Mouse (Mus musculus) hindbrain, embryonic 16.5 days (tissue): ENCODE data around the gene Acss2. TPM values are rescaled to one million over a fixed set of nuclear protein-coding genes. Genes with fewer than 3 reads are reported as not detected.

Experiments used
- ATAC-seq: fragments of 200-750 bp; cut with Nextera tagmentation; 2 replicates; pipeline ENCODE4 v1.8.0; 2017; ENCODE audit warnings: moderate TSS enrichment, moderate library complexity
- H3K27ac ChIP-seq: fragments of 300-500 bp; sonication (generic); 2 replicates; pipeline ENCODE4 v1.5.1; 2014; ENCODE audit warnings: low read depth, mild to moderate bottlenecking, control low read depth, low read length, moderate library complexity
- H3K27me3 ChIP-seq: fragments of 300-500 bp; sonication (generic); replicated peaks from 2 replicates; pipeline ENCODE4 v1.6.1; 2014; ENCODE audit warnings: low read length; ENCODE audit not compliant: control insufficient read depth, insufficient read depth
- H3K36me3 ChIP-seq: fragments of 300-500 bp; sonication (generic); 2 replicates; pipeline ENCODE4 v1.6.1; 2014; ENCODE audit warnings: mild to moderate bottlenecking, low read length, moderate library complexity, mixed read lengths; ENCODE audit not compliant: control insufficient read depth, insufficient read depth
- H3K4me1 ChIP-seq: fragments of 300-500 bp; sonication (generic); 2 replicates; pipeline ENCODE4 v1.6.1; 2014; ENCODE audit warnings: low read depth, low read length; ENCODE audit not compliant: control insufficient read depth, insufficient read depth
- H3K4me2 ChIP-seq: fragments of 300-500 bp; sonication (generic); 2 replicates; pipeline ENCODE4 v1.6.1; 2014; ENCODE audit warnings: mild to moderate bottlenecking, low read length, control low read depth, moderate library complexity
- H3K4me3 ChIP-seq: fragments of 300-500 bp; sonication (generic); 2 replicates; pipeline ENCODE4 v1.5.1; 2014; ENCODE audit warnings: mild to moderate bottlenecking, low read length, control low read depth, moderate library complexity
- H3K9ac ChIP-seq: fragments of 300-500 bp; sonication (generic); 2 replicates; pipeline ENCODE4 v1.6.1; 2014; ENCODE audit warnings: low read depth, mild to moderate bottlenecking, control low read depth, low read length, moderate library complexity
- H3K9me3 ChIP-seq: fragments of 300-500 bp; sonication (generic); 2 replicates; pipeline ENCODE4 v1.6.1; 2014; ENCODE audit warnings: mild to moderate bottlenecking, low read length, moderate library complexity; ENCODE audit not compliant: control insufficient read depth
- WGBS: fragments of 180-500 bp; shearing (Covaris S2); extraction: QIAGEN DNeasy Blood & Tissue Kit; methylation state at CpG from one replicate; pipeline ENCODE4 v1.1.7; 2014; 5-methylcytosine and 5-hydroxymethylcytosine counted together
- polyA plus RNA-seq: library from polyadenylated mRNA; unstranded; fragments of >200 nt; fragmentation: Nextera tagmentation; extraction: Ambion mirVana; gene quantifications from 2 replicates; pipeline ENCODE4 v1.2.1, GENCODE M21; 2015

Gene Acss2
- polyA plus RNA-seq, 1 experiment from 2014 or later = 29.3 TPM

GRCm38 (mm10) chr2:155562209-155562608, 44.5 kb downstream of the Acss2 start:
- Histone ChIP-seq H3K27ac (no peak overlapping the region), H3K9ac (no peak overlapping the region), H3K36me3 (peaks cover 12% of the 10 kb centered on the region), H3K27me3 (no peaks in the 10 kb centered on the region), H3K4me1 (no peaks in the 10 kb centered on the region), H3K9me3 (no peaks in the 10 kb centered on the region), H3K4me3 (no peak overlapping the region), H3K4me2 (no peak overlapping the region)
- no peak for ATAC-seq
- WGBS = 60% methylated on average over 1 of the region's 1 CpGs

DNA sequence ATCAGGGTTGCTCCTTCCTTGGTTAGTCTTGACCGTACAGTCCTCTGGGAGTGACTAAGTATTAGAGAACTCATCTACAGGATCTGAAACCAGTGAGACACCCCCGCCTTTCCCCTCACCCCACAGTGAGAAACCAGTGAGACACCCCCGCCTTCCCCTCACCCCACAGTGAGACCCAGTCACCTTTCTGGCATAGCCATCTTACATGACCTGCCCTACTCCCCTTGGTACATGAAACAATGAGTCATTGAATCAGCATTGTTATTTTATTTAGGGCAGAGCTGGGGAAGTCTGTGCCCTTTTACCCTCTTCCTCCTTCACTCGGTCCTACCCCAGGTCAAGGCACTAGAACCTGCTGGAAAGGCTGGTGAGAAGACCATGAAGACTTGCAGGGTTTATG, 45.2 kb downstream of the Acss2 start:
- Histone ChIP-seq H3K27me3 (no peaks in the 10 kb centered on the region), H3K9ac (no peak overlapping the region), H3K36me3 (peaks cover 12% of the 10 kb centered on the region), H3K4me3 (no peak overlapping the region), H3K4me2 (no peak overlapping the region), H3K9me3 (no peaks in the 10 kb centered on the region), H3K27ac (no peak overlapping the region), H3K4me1 (no peaks in the 10 kb centered on the region)
- 78% methylated on average over 4 of the region's 4 CpGs for WGBS
- ATAC-seq = no peak

DNA sequence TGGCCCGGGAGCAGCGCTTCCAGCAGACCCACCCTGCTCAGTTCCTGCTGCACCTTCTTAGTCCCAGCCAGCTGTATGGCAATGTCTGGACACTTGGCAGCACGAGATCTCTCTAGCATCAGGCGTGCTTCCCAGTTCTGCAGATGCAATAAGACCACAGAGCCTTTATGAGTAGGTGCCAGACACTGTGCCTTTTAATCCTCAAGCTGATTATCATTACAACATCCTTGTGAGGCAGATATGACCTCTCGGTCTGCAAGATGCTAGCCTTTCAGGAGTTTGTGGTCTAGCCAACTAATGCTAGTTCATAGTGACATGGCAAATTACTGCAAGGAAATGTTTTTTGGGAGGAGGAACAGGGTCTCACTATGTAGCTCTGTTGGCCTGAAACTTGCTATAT, 50.0 kb downstream of the Acss2 start:
- no peaks in the 10 kb centered on the region for H3K27me3 ChIP-seq
- no peak overlapping the region for H3K4me3 ChIP-seq
- H3K27ac ChIP-seq = no peak overlapping the region
- 87% methylated on average over 5 of the region's 5 CpGs for WGBS
- H3K9me3 ChIP-seq = no peaks in the 10 kb centered on the region
- no peak overlapping the region for H3K4me2 ChIP-seq
- H3K9ac ChIP-seq = no peak overlapping the region
- H3K4me1 ChIP-seq = no peaks in the 10 kb centered on the region
- no peaks in the 10 kb centered on the region for H3K36me3 ChIP-seq
- no peak for ATAC-seq

DNA sequence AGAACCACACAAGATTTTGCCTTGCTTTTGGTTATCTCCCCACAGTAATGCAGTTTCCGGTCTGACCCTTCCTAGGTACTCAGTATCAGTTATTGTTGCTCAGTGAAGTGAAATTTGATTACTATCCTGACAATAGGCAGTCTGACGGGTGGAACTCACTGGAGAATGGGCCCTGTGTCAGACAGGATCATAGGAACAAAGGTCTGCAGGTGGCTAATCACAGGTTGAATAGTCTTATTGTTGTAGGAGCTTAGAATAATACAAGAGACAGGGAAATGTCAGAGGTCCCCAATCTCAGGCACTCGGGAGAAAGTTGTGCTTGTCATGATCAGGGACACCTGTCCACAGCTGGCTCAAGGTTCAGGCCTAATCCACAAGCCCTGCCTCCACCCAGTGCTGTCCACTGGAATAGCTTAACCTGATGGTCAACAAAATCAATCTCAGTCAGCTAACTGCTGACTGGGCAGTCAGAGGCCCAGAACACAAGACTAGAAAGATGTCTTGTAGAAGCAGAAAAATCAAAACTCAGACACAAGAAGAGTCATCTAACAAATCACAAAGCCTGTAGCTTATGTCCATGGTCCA, 51.6 kb downstream of the Acss2 start:
- H3K27ac ChIP-seq = no peak overlapping the region

DNA sequence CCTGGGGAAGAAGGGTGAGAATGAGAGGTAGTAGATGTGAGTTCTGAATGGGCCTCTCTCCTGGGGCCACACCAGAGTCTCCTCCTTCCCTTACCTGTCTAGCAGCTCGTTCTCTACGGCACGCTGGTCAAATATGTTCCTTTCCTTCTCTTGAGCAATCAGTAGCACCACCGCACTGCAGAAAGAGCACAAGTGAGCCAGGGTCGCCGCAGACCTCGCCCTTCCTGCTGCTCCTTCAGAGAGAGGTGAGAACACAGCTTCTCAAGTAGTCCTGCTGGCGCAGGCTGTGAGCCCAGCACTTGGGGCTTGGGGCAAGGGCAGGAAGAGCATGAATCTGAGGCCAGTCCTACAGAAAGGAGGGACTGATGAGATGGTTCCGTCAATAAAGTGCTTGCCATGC, 55.3 kb downstream of the Acss2 start:
- Histone ChIP-seq H3K36me3 (no peaks in the 10 kb centered on the region), H3K9ac (no peak overlapping the region), H3K4me2 (no peak overlapping the region), H3K27me3 (no peaks in the 10 kb centered on the region), H3K9me3 (no peaks in the 10 kb centered on the region), H3K4me1 (no peaks in the 10 kb centered on the region), H3K4me3 (no peak overlapping the region), H3K27ac (no peak overlapping the region)
- 92% methylated on average over 9 of the region's 9 CpGs for WGBS
- no peak for ATAC-seq

More for the DNA sequence above, 51.6 kb downstream of the Acss2 start:
- Histone ChIP-seq H3K9ac (no peak overlapping the region), H3K36me3 (no peaks in the 10 kb centered on the region), H3K27me3 (no peaks in the 10 kb centered on the region), H3K4me1 (no peaks in the 10 kb centered on the region), H3K4me3 (no peak overlapping the region), H3K4me2 (no peak overlapping the region), H3K9me3 (no peaks in the 10 kb centered on the region)
- no peak for ATAC-seq
- WGBS = 24% methylated on average over 3 of the region's 3 CpGs

DNA sequence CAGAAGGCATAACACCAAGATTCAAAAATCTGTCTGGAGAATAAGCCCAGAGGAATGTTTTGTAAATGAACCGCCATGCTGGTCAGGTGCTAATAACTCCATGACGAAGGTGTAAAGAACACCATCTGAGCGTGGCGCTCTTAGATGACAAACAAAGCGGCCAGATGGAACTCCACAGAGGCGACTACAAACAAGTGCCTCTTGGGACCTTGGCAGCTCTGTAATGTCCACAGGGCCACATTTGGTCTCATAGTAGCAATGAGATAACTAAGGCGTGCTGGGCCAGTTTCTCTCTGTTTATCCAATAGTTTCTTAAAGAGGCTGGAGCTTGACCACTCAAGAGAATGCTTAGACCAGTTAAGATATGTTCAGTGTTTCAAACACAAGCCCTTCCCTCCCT, 56.2 kb downstream of the Acss2 start:
- no peak for ATAC-seq
- Histone ChIP-seq H3K27ac (no peak overlapping the region), H3K36me3 (no peaks in the 10 kb centered on the region), H3K27me3 (no peaks in the 10 kb centered on the region), H3K9ac (no peak overlapping the region), H3K4me1 (no peaks in the 10 kb centered on the region), H3K9me3 (no peaks in the 10 kb centered on the region), H3K4me3 (no peak overlapping the region), H3K4me2 (no peak overlapping the region)
- WGBS = 92% methylated on average over 7 of the region's 7 CpGs

DNA sequence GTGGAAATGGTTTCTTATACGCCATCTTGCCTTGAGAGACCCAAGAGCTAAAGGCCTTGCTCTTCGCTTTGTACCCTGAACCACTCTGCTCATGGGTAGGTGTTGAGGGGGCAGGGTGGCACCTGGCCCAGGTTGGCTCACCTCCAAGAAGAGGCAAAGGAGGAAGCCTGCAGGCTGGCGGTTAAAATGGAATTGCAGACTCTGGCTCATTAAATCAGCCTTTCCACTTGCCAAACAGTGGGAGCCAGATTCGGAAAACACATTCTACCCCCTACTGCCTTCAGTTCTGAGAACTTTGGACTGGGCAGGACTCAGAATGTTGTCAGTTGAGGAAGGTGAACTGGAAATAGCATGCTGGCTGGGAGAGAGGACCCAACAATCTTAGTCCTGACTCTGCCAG, 57.0 kb downstream of the Acss2 start:
- no peak overlapping the region for H3K27ac ChIP-seq
- H3K4me2 ChIP-seq = no peak overlapping the region
- H3K9me3 ChIP-seq = no peaks in the 10 kb centered on the region
- no peaks in the 10 kb centered on the region for H3K4me1 ChIP-seq
- no peaks in the 10 kb centered on the region for H3K36me3 ChIP-seq
- WGBS = 80% methylated on average over 4 of the region's 4 CpGs
- no peak overlapping the region for H3K9ac ChIP-seq
- no peak overlapping the region for H3K4me3 ChIP-seq
- no peak for ATAC-seq
- H3K27me3 ChIP-seq = no peaks in the 10 kb centered on the region

DNA sequence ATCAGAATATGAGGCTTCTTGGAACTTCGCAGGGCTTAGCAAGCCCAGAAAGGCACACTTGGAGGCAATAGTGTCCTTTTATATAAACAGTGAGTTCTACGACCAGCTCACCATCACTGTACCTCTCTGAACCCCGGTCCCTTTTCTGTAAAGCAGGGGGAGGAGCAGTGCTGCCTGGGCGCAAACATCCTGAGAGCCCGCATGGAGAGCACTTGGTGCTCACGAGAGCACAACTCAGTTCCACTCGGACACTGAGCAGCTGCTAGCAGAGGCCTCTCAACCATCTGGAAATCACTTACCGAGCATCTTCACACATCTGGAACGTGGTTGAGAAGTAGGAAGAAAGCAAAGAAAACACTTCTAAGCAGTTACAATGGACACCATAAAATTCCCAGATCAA, 58.9 kb downstream of the Acss2 start:
- Histone ChIP-seq H3K9ac (no peak overlapping the region), H3K36me3 (no peaks in the 10 kb centered on the region), H3K9me3 (no peaks in the 10 kb centered on the region), H3K4me2 (no peak overlapping the region), H3K4me1 (no peaks in the 10 kb centered on the region), H3K4me3 (no peak overlapping the region), H3K27me3 (no peaks in the 10 kb centered on the region), H3K27ac (no peak overlapping the region)
- no peak for ATAC-seq
- 89% methylated on average over 9 of the region's 9 CpGs for WGBS

GRCm38 (mm10) chr2:155580331-155580730, 62.6 kb downstream of the Acss2 start:
- H3K27me3 ChIP-seq = no peaks in the 10 kb centered on the region
- H3K4me1 ChIP-seq = no peaks in the 10 kb centered on the region
- WGBS = 95% methylated on average over 3 of the region's 3 CpGs
- H3K9me3 ChIP-seq = no peaks in the 10 kb centered on the region
- H3K4me2 ChIP-seq = no peak overlapping the region
- no peak overlapping the region for H3K4me3 ChIP-seq
- ATAC-seq = no peak
- no peak overlapping the region for H3K9ac ChIP-seq
- no peaks in the 10 kb centered on the region for H3K36me3 ChIP-seq
- H3K27ac ChIP-seq = no peak overlapping the region
